Mouse (Mus musculus) layer of hippocampus, adult 11-12 months (tissue): ENCODE data around the gene Mylk4.
A peak's percentile ranks its signal among the peaks of the same experiment; 100 is the strongest.

Experiments used
- DNase-seq: peaks from one replicate; pipeline ENCODE4 v3.0.0; 2022; ENCODE audit warnings: low spot score

Gene Mylk4

GRCm38 (mm10) chr13:32783816-32784215 lies at the start of gene Mylk4:
Gene Mylk4 (minus strand): TSS chr13:32783954.
- DNase-seq, result no peak

GRCm38 (mm10) chr13:32833237-32833636 lies 49.5 kb upstream of the Mylk4 start:
- DNase-seq, result no peak

GRCm38 (mm10) chr13:32832776-32833175 lies 49.0 kb upstream of the Mylk4 start:
- DNase-seq, result no peak

- no peak for DNase-seq
These were observed 47.9 kb upstream of the Mylk4 start for GRCm38 (mm10) chr13:32831505-32832273.

GRCm38 (mm10) chr13:32828886-32829285 lies 45.1 kb upstream of the Mylk4 start:
- no peak for DNase-seq

GRCm38 (mm10) chr13:32827951-32828350 lies 44.2 kb upstream of the Mylk4 start:
- peak; percentile 77 for DNase-seq

- no peak for DNase-seq
These were observed 43.5 kb upstream of the Mylk4 start for GRCm38 (mm10) chr13:32827111-32827822.

GRCm38 (mm10) chr13:32825546-32825945 lies 41.8 kb upstream of the Mylk4 start:
- DNase-seq, result no peak

- DNase-seq, result no peak
These were observed 40.9 kb upstream of the Mylk4 start for GRCm38 (mm10) chr13:32824377-32825330.

GRCm38 (mm10) chr13:32823126-32823525 lies 39.4 kb upstream of the Mylk4 start:
- no peak for DNase-seq

- DNase-seq, result no peak
These were observed 37.9 kb upstream of the Mylk4 start for GRCm38 (mm10) chr13:32821671-32822070.

GRCm38 (mm10) chr13:32819926-32820325 lies 36.2 kb upstream of the Mylk4 start:
- no peak for DNase-seq

- no peak for DNase-seq
These were observed 35.5 kb upstream of the Mylk4 start for GRCm38 (mm10) chr13:32819241-32819640.

GRCm38 (mm10) chr13:32807624-32808023 lies 23.9 kb upstream of the Mylk4 start:
- DNase-seq, result no peak

GRCm38 (mm10) chr13:32806820-32807219 lies 23.1 kb upstream of the Mylk4 start:
- no peak for DNase-seq

- no peak for DNase-seq
These were observed 20.1 kb upstream of the Mylk4 start for GRCm38 (mm10) chr13:32803701-32804345.

- peak; percentile 51 for DNase-seq
These were observed 18.7 kb upstream of the Mylk4 start, which contains the start of gene D930007J09Rik for GRCm38 (mm10) chr13:32802259-32803081. Gene D930007J09Rik (minus strand): TSS chr13:32802849.

GRCm38 (mm10) chr13:32801693-32802221 lies 18.0 kb upstream of the Mylk4 start, which contains the start of gene Wrnip1:
Gene Wrnip1 (plus strand): TSS chr13:32802038.
- peak; percentile 98 for DNase-seq

GRCm38 (mm10) chr13:32800859-32801258 lies 17.1 kb upstream of the Mylk4 start:
- no peak for DNase-seq

- no peak for DNase-seq
These were observed 15.4 kb upstream of the Mylk4 start for GRCm38 (mm10) chr13:32799131-32799530.
